In the genomic region with DNA sequence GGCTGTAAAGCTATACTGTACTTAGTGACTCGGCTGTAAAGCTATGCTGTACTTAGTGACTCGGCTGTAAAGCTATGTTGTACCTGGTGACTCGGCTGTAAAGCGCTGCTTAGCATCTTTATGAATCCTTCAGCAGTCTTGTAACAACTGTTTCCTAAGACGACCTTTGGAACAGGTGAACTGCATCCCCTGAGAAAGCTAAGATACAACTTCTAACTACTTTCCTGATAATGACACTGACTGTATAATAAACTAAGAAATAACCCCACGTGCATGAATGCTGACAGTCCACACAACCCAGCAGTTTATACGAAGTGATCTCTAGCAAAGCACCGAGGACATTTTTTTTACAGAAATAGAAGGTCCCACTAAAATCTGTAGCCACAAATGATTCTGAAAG, we compare ENCODE assay signal across 21 mouse cellular contexts. TPM values are rescaled to one million over a fixed set of nuclear protein-coding genes. Genes with fewer than 3 reads are reported as not detected.
DNase-seq lines count a peak whose midpoint lies in the region; ATAC-seq and TF ChIP-seq lines count a peak whose summit lies in the region.
"Had no signal": no experiment of that assay in that cellular context is flagged by ENCODE, and none has a peak within 500 bp of the region (broad histone marks: within the 10 kb centered on the region; RNA-seq: fewer than 3 reads in every experiment).

No protein-coding gene starts in this region.

- H3K27ac ChIP-seq in intestine, embryonic 15.5 days, result no peak overlapping the region
- H3K27ac ChIP-seq in intestine, embryonic 16.5 days (ENCODE audit: low read length), result peak overlapping the region; percentile 26; the same call in 1 of the 2 replicates
- peak overlapping the region; percentile 57; the same call in 1 of the 2 replicates for H3K27ac ChIP-seq in intestine, postnatal 0 days (ENCODE audit: low read depth, low read length)

- ATAC-seq in intestine, embryonic 15.5 days, result peak; percentile 41; the same call in 1 of the 2 replicates
- ATAC-seq in intestine, embryonic 16.5 days, result peak; percentile 65
- peak; percentile 92 for ATAC-seq in intestine, postnatal 0 days
- ATAC-seq: activated CD4-positive, CD25-positive, alpha-beta regulatory T cell, adult 4 months; CD4-positive, CD25-positive, alpha-beta regulatory T cell, adult 4 months; Patski had no signal

- H3K9me3 ChIP-seq in intestine, embryonic 15.5 days, result no peaks in the 10 kb centered on the region
- no peaks in the 10 kb centered on the region for H3K9me3 ChIP-seq in intestine, embryonic 16.5 days (ENCODE audit: control insufficient read depth, low read length)
- no peaks in the 10 kb centered on the region for H3K9me3 ChIP-seq in intestine, postnatal 0 days (ENCODE audit: control insufficient read depth)

- H3K4me2 ChIP-seq in intestine, embryonic 15.5 days (replicated peaks), result no peak overlapping the region
- no peak overlapping the region for H3K4me2 ChIP-seq in intestine, embryonic 16.5 days (ENCODE audit: low read depth, low read length)
- H3K4me2 ChIP-seq in intestine, postnatal 0 days (replicated peaks; ENCODE audit: low read depth), result no peak overlapping the region

- H3K4me1 ChIP-seq in intestine, embryonic 15.5 days (replicated peaks), result no peaks in the 10 kb centered on the region
- H3K4me1 ChIP-seq in intestine, embryonic 16.5 days (ENCODE audit: control insufficient read depth, insufficient read depth, low read length), result no peaks in the 10 kb centered on the region
- H3K4me1 ChIP-seq in intestine, postnatal 0 days (replicated peaks; ENCODE audit: control insufficient read depth, insufficient read depth, low read length), result no peaks in the 10 kb centered on the region

- no peak overlapping the region for H3K4me3 ChIP-seq in intestine, embryonic 15.5 days (replicated peaks)
- no peak overlapping the region for H3K4me3 ChIP-seq in intestine, embryonic 16.5 days (ENCODE audit: low read length)
- H3K4me3 ChIP-seq in intestine, postnatal 0 days (ENCODE audit: low read depth, low read length), result no peak overlapping the region

- H3K27me3 ChIP-seq in intestine, embryonic 15.5 days (replicated peaks), result no peaks in the 10 kb centered on the region
- H3K27me3 ChIP-seq in intestine, embryonic 16.5 days (replicated peaks; ENCODE audit: control insufficient read depth, insufficient read depth, low read length), result no peaks in the 10 kb centered on the region
- H3K27me3 ChIP-seq in intestine, postnatal 0 days (replicated peaks; ENCODE audit: control insufficient read depth, insufficient read depth, low read length), result no peaks in the 10 kb centered on the region
- H3K27me3 ChIP-seq: CH12.LX, Patski had no signal

- peaks cover 12% of the 10 kb centered on the region; the same call in 1 of the 2 replicates for H3K36me3 ChIP-seq in intestine, embryonic 15.5 days
- H3K36me3 ChIP-seq in intestine, embryonic 16.5 days (ENCODE audit: control insufficient read depth, insufficient read depth, low read length), result 0 out of 2 replicates have a peak, but pooled peaks cover 4% of the 10 kb centered on the region
- peaks cover 33% of the 10 kb centered on the region for H3K36me3 ChIP-seq in intestine, postnatal 0 days (ENCODE audit: control insufficient read depth, insufficient read depth)

- WGBS in intestine, embryonic 15.5 days, result 84% methylated on average over 8 of the region's 8 CpGs
- WGBS in intestine, embryonic 16.5 days, result 77% methylated on average over 8 of the region's 8 CpGs
- WGBS in intestine, postnatal 0 days, result 48% methylated on average over 8 of the region's 8 CpGs

- no peak for TF ChIP-seq CTCF in intestine, postnatal 0 days (IDR thresholded peaks at IDR 0.05; ENCODE audit: low read depth)

- no peak for DNase-seq in thymus, postnatal 25 days
- DNase-seq in c-Kit-positive CD71-positive TER-119-positive erythroid progenitor cells, embryonic 14.5 days (ENCODE audit: low spot score), result no peak
- DNase-seq in gastrocnemius, postnatal 25 days, result no peak
- DNase-seq: adrenal gland, adult 2 months; adrenal gland, adult 8-10 months; adrenal gland, postnatal 10 days; adrenal gland, postnatal 14 days; adrenal gland, postnatal 25 days; adrenal gland, postnatal 36 days; B cell, adult 2 months; cerebellum, adult 11 months; cerebellum, adult 11-12 months; cerebellum, adult 18-20 months; cerebellum, adult 2 months had no signal

- H3K9ac ChIP-seq in intestine, embryonic 15.5 days, result no peak overlapping the region
- no peak overlapping the region for H3K9ac ChIP-seq in intestine, embryonic 16.5 days (ENCODE audit: low read depth, low read length)
- H3K9ac ChIP-seq in intestine, postnatal 0 days (ENCODE audit: low read depth, low read length), result no peak overlapping the region

RNA-seq across cellular contexts. Expression of gene Rrp15, which starts 16.1 kb away (rescaled TPM):
- polyA plus RNA-seq in intestine, embryonic 15.5 days (2015; fragmentation: Nextera tagmentation; extraction: Ambion mirVana), result 66.2 and 69.9 TPM in 2 replicates
- 53.9 and 61.2 TPM in 2 replicates for polyA plus RNA-seq in intestine, embryonic 16.5 days (2015; fragmentation: Nextera tagmentation; extraction: Ambion mirVana)
- polyA plus RNA-seq in intestine, postnatal 0 days (2015; fragmentation: Nextera tagmentation; extraction: Ambion mirVana), result 21.9 and 23.0 TPM in 2 replicates
- 10 to 100 TPM in 1 of 2 experiments, 1 to 10 TPM in 1; 9.7 to 12.0 TPM for total RNA-seq in gastrocnemius, postnatal 25 days (2021)

RNA-seq across cellular contexts. Expression of gene Tgfb2, which starts 27.3 kb away (rescaled TPM):
- polyA plus RNA-seq in intestine, embryonic 15.5 days (2015; fragmentation: Nextera tagmentation; extraction: Ambion mirVana), result 16.5 and 18.5 TPM in 2 replicates
- 11.0 and 12.2 TPM in 2 replicates for polyA plus RNA-seq in intestine, embryonic 16.5 days (2015; fragmentation: Nextera tagmentation; extraction: Ambion mirVana)
- 7.1 and 7.7 TPM in 2 replicates for polyA plus RNA-seq in intestine, postnatal 0 days (2015; fragmentation: Nextera tagmentation; extraction: Ambion mirVana)
- 10 to 100 TPM; 13.0 to 16.9 TPM for total RNA-seq in gastrocnemius, postnatal 25 days (2021)

Comparison
In these comparisons a context has a peak if more than half of its experiments do, and no peak if none do; other contexts are left out.
1. ATAC-seq: peak in every context shown above with its lines; median percentile 92 in intestine, postnatal 0 days; 65 in intestine, embryonic 16.5 days; 41 in intestine, embryonic 15.5 days.